Mouse (Mus musculus) lung, adult 2 months (tissue): ENCODE results near the gene 1500009C09Rik.

Experiments
- CTCF ChIP-seq: fragments of 200-500 bp; IDR thresholded peaks from 2 replicates; pipeline ENCODE4 v1.5.1; 2011; ENCODE audit warnings: mild to moderate bottlenecking, low read length, control low read depth; ENCODE audit not compliant: insufficient read depth
- POLR2A ChIP-seq: fragments of 200-500 bp; IDR thresholded peaks from 2 replicates; pipeline ENCODE4 v1.6.1; 2011; ENCODE audit warnings: low read depth, mild to moderate bottlenecking, control low read depth, low read length, borderline replicate concordance; ENCODE audit errors: extremely low read depth

DNA sequence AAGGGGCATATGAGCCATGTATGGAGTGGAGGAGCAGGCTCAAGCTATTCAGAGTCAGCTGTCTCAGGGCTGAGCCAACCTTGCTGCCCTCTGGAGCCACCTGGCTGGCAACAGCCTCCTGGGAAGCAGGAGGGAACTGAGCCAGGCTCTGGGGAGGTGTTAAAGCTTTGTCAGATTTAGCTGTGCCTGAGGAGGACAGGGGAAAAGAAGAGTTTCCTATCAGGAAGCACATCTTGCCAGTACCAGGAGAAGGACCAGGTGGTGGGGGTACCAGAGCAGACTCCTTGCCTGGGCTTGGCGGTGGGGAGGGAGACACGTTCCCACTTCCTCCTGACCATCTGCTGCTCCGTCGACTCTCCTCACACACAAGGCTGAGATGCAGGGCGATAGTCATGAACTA lies 25.4 kb downstream of the 1500009C09Rik start:
- TF ChIP-seq CTCF = no peak
- no peak for TF ChIP-seq POLR2A
